Mouse (Mus musculus): ENCODE results near the gene Gm4969. TPM values are rescaled to one million over a fixed set of nuclear protein-coding genes. Genes with fewer than 3 reads are reported as not detected.

Gm4969 gene
- polyA plus RNA-seq, 1 experiment from 2014 or later: 2.2 TPM

DNA sequence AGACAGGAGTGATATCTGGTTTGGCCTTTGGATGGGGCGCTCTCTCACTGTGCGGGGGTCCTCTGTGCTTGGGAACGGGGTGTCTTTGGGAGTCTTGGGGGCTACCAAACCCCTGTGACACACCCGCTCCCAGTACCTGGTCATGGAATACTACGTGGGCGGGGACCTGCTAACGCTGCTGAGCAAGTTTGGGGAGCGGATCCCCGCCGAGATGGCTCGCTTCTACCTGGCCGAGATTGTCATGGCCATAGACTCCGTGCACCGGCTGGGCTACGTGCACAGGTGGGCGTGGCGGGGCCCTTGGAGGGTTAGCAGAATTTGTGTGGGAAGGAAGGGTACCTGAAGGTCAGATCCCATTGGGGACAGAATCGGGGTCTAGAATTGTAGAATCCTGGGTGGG, 31.4 kb downstream of the Gm4969 start:
- Histone ChIP-seq H3K27me3 (ENCODE audit: control insufficient read depth, insufficient read depth, low read length) (peaks cover 6% of the 10 kb centered on the region; the same call in 1 of the 2 replicates), H3K9ac (ENCODE audit: low read depth, low read length) (no peak overlapping the region), H3K4me3 (ENCODE audit: low read depth, low read length) (no peak overlapping the region), H3K4me1 (ENCODE audit: control insufficient read depth, insufficient read depth, low read length) (peaks cover 53% of the 10 kb centered on the region), H3K27ac (ENCODE audit: low read depth, low read length) (no peak overlapping the region), H3K4me2 (no peak overlapping the region), H3K9me3 (replicated peaks; ENCODE audit: control insufficient read depth, low read length) (no peaks in the 10 kb centered on the region), H3K36me3 (ENCODE audit: control insufficient read depth, insufficient read depth, low read length) (peaks cover 16% of the 10 kb centered on the region)
- ATAC-seq (replicated peaks; ENCODE audit: insufficient number of reproducible peaks, low FRiP score, low TSS enrichment): no peak
- 67% methylated on average over 18 of the region's 18 CpGs for WGBS (ENCODE audit: insufficient replicate concordance)

DNA sequence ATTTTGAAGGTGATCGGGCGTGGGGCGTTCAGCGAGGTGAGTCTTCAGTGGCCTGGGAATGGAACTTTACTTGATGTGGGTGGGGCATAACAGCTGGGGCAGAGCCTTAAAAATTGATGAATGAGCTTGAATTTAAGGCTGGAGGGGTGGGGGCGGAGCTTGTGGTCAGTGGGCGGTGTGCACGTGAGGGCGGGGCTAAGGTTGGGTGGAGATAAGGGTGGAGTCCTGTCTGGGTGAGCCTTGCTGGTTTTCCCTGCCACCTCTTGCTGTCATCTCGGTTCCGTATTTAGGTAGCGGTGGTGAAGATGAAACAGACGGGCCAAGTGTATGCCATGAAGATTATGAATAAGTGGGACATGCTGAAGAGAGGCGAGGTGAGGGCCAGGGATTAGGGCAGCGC, 32.1 kb downstream of the Gm4969 start:
- Histone ChIP-seq H3K9me3 (replicated peaks; ENCODE audit: control insufficient read depth, low read length) (no peaks in the 10 kb centered on the region), H3K36me3 (ENCODE audit: control insufficient read depth, insufficient read depth, low read length) (peaks cover 22% of the 10 kb centered on the region), H3K4me2 (peak overlapping the region; percentile 50), H3K9ac (ENCODE audit: low read depth, low read length) (no peak overlapping the region), H3K27me3 (ENCODE audit: control insufficient read depth, insufficient read depth, low read length) (peaks cover 2% of the 10 kb centered on the region; the same call in 1 of the 2 replicates), H3K4me1 (ENCODE audit: control insufficient read depth, insufficient read depth, low read length) (peaks cover 53% of the 10 kb centered on the region), H3K27ac (ENCODE audit: low read depth, low read length) (no peak overlapping the region), H3K4me3 (ENCODE audit: low read depth, low read length) (peak overlapping the region; percentile 15; the same call in 1 of the 2 replicates)
- WGBS (ENCODE audit: insufficient replicate concordance): 8% methylated on average over 14 of the region's 14 CpGs
- ATAC-seq (replicated peaks; ENCODE audit: insufficient number of reproducible peaks, low FRiP score, low TSS enrichment): peak; percentile 45; the same call in 1 of the 2 replicates

DNA sequence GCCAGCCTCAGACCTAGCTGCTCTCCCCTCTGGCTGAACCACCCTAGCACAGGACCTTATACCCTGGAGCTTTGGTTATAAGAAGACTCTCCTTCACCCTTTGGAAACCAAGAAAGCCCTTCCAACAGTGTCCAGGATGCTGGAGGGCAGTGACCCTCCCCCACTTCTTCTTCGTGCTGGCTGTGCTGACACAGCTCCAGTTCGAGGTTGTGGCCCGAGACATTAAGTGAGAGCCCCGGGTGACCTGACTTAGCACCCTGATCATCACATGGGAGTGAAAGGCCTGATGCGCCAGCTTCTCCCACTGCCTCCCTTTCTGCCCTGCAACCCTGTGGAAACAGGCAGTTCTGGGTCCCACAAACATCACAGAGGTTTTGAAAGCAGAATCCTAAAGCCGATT, 32.7 kb downstream of the Gm4969 start:
- Histone ChIP-seq H3K9me3 (replicated peaks; ENCODE audit: control insufficient read depth, low read length) (no peaks in the 10 kb centered on the region), H3K4me1 (ENCODE audit: control insufficient read depth, insufficient read depth, low read length) (peaks cover 53% of the 10 kb centered on the region), H3K4me3 (ENCODE audit: low read depth, low read length) (0 out of 2 replicates have a peak overlapping the region, but pooled peaks have one; percentile 15), H3K9ac (ENCODE audit: low read depth, low read length) (peak overlapping the region; percentile 54), H3K36me3 (ENCODE audit: control insufficient read depth, insufficient read depth, low read length) (peaks cover 27% of the 10 kb centered on the region), H3K4me2 (peak overlapping the region; percentile 50), H3K27me3 (ENCODE audit: control insufficient read depth, insufficient read depth, low read length) (no peaks in the 10 kb centered on the region), H3K27ac (ENCODE audit: low read depth, low read length) (0 out of 2 replicates have a peak overlapping the region, but pooled peaks have one; percentile 29)
- ATAC-seq (replicated peaks; ENCODE audit: insufficient number of reproducible peaks, low FRiP score, low TSS enrichment): no peak
- WGBS (ENCODE audit: insufficient replicate concordance): 9% methylated on average over 6 of the region's 6 CpGs

DNA sequence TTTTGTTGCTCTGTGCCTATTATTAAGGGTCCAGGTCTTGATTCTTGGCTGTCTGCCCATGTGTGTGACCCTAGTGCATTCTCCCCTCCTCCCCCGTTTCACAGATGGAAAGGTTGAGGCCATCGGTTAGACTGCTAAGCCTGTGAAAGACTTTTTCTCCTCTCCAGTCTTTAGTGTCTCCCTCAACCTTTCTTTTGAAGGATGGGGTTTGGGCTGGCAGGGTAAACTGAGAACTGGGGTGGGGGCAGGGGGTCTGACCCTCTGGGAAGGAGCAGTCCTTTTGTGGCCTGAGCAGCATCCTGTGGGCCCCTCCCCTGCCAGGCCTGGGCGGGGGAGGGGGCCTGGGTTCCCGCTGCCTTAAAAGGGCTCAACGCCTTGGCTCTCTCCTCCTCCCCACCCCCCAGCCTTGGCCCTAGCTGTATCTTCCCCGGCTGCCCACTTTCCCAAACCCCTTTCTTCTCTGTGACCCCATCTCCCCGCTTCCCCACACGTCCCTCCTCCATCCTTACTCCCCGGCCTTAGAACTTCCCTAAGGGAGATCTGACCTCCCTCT, 33.2 kb downstream of the Gm4969 start:
- Histone ChIP-seq H3K4me1 (ENCODE audit: control insufficient read depth, insufficient read depth, low read length) (peaks cover 53% of the 10 kb centered on the region), H3K9me3 (replicated peaks; ENCODE audit: control insufficient read depth, low read length) (no peaks in the 10 kb centered on the region), H3K27me3 (ENCODE audit: control insufficient read depth, insufficient read depth, low read length) (no peaks in the 10 kb centered on the region), H3K4me3 (ENCODE audit: low read depth, low read length) (no peak overlapping the region), H3K4me2 (peak overlapping the region; percentile 50), H3K27ac (ENCODE audit: low read depth, low read length) (0 out of 2 replicates have a peak overlapping the region, but pooled peaks have one; percentile 29), H3K36me3 (ENCODE audit: control insufficient read depth, insufficient read depth, low read length) (peaks cover 32% of the 10 kb centered on the region), H3K9ac (ENCODE audit: low read depth, low read length) (peak overlapping the region; percentile 54)
- no peak for ATAC-seq (replicated peaks; ENCODE audit: insufficient number of reproducible peaks, low FRiP score, low TSS enrichment)
- 18% methylated on average over 8 of the region's 9 CpGs for WGBS (ENCODE audit: insufficient replicate concordance)

DNA sequence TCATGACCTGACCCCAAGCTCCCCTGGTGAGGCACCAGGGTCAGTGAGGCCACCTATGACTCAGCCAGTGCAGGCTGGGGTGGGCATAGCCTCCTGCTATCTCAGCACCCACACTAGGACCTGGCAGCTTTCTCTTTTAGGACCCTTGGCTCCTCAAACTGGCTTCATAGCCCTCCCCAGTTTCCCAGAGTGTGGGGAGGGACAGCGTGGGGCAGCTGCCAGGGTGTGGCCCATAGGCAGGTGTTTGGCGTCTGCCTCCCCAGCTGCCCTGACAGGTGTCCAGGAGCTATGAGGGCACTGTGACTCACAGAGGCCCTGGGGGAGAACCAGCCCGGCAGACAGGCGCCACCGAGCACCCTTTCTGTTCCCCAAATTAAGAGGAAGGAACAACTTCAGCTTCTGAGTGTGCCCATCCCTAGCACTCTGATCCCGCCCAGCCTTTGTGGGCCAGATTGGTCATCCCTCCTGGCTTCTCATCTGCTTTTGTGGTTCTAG, 33.8 kb downstream of the Gm4969 start:
- Histone ChIP-seq H3K27me3 (ENCODE audit: control insufficient read depth, insufficient read depth, low read length) (no peaks in the 10 kb centered on the region), H3K9ac (ENCODE audit: low read depth, low read length) (peak overlapping the region; percentile 43), H3K4me2 (peak overlapping the region; percentile 50), H3K9me3 (replicated peaks; ENCODE audit: control insufficient read depth, low read length) (no peaks in the 10 kb centered on the region), H3K4me1 (ENCODE audit: control insufficient read depth, insufficient read depth, low read length) (peaks cover 53% of the 10 kb centered on the region), H3K4me3 (ENCODE audit: low read depth, low read length) (peak overlapping the region; percentile 25), H3K36me3 (ENCODE audit: control insufficient read depth, insufficient read depth, low read length) (peaks cover 32% of the 10 kb centered on the region), H3K27ac (ENCODE audit: low read depth, low read length) (peak overlapping the region; percentile 70)
- 73% methylated on average over 6 of the region's 6 CpGs for WGBS (ENCODE audit: insufficient replicate concordance)
- no peak for ATAC-seq (replicated peaks; ENCODE audit: insufficient number of reproducible peaks, low FRiP score, low TSS enrichment)

DNA sequence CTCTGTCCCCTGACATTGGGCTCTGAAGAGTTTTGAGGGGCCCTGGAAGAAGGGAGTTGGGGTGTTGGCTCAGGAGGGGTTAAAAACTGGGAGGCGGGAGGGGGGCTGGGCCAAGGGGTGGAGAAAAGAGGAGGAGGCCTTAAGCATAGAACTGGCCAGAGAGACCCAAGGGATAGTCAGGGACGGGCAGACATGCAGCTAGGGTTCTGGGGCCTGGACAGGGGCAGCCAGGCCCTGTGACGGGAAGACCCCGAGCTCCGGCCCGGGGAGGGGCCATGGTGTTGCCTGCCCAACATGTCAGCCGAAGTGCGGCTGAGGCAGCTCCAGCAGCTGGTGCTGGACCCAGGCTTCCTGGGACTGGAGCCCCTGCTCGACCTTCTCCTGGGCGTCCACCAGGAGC, 34.5 kb downstream of the Gm4969 start, which contains the start of gene Dmpk:
Gene Dmpk (plus strand): TSS at position 149 of the 400 bp plus-strand sequence.
- peak within 1 kb of the TSS; percentile 50 for H3K4me2 ChIP-seq
- 33% methylated on average over 10 of the region's 10 CpGs for WGBS (ENCODE audit: insufficient replicate concordance)
- H3K27me3 ChIP-seq (ENCODE audit: control insufficient read depth, insufficient read depth, low read length): no peaks in the 10 kb centered on the region
- ATAC-seq (replicated peaks; ENCODE audit: insufficient number of reproducible peaks, low FRiP score, low TSS enrichment): peak; percentile 27
- H3K36me3 ChIP-seq (ENCODE audit: control insufficient read depth, insufficient read depth, low read length): peaks cover 37% of the 10 kb centered on the region
- H3K9me3 ChIP-seq (replicated peaks; ENCODE audit: control insufficient read depth, low read length): no peaks in the 10 kb centered on the region
- H3K27ac ChIP-seq (ENCODE audit: low read depth, low read length): peak within 1 kb of the TSS; percentile 70
- peak within 1 kb of the TSS; percentile 52 for H3K9ac ChIP-seq (ENCODE audit: low read depth, low read length)
- peak within 1 kb of the TSS; percentile 25 for H3K4me3 ChIP-seq (ENCODE audit: low read depth, low read length)
- peaks cover 53% of the 10 kb centered on the region for H3K4me1 ChIP-seq (ENCODE audit: control insufficient read depth, insufficient read depth, low read length)

DNA sequence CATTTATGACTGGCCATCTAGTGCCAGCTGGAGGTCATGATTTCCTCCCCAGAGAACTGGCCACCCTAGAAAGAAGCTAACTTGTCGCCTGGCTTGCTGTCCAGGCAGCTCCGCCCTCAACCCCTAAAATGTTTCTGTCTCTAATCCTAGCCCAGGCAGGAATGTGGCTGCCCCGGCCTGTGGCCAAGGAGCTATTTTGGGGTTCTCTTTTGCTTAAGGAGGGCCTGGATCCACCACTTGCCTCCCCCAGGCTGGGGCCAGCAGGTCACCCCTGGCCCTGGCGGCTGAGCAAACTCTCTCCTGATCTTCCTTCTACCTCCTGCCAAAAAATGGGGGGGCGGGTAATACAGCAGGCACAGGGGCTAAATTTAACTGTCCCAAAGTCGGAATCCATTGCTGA, 35.1 kb downstream of the Gm4969 start:
- ATAC-seq (replicated peaks; ENCODE audit: insufficient number of reproducible peaks, low FRiP score, low TSS enrichment): no peak
- H3K4me3 ChIP-seq (ENCODE audit: low read depth, low read length): peak overlapping the region; percentile 8; the same call in 1 of the 2 replicates
- H3K27ac ChIP-seq (ENCODE audit: low read depth, low read length): peak overlapping the region; percentile 68
- H3K36me3 ChIP-seq (ENCODE audit: control insufficient read depth, insufficient read depth, low read length): peaks cover 41% of the 10 kb centered on the region
- H3K27me3 ChIP-seq (ENCODE audit: control insufficient read depth, insufficient read depth, low read length): no peaks in the 10 kb centered on the region
- WGBS (ENCODE audit: insufficient replicate concordance): 41% methylated on average over 6 of the region's 6 CpGs
- H3K4me1 ChIP-seq (ENCODE audit: control insufficient read depth, insufficient read depth, low read length): peaks cover 53% of the 10 kb centered on the region
- peak overlapping the region; percentile 52 for H3K9ac ChIP-seq (ENCODE audit: low read depth, low read length)
- peak overlapping the region; percentile 50 for H3K4me2 ChIP-seq
- no peaks in the 10 kb centered on the region for H3K9me3 ChIP-seq (replicated peaks; ENCODE audit: control insufficient read depth, low read length)

DNA sequence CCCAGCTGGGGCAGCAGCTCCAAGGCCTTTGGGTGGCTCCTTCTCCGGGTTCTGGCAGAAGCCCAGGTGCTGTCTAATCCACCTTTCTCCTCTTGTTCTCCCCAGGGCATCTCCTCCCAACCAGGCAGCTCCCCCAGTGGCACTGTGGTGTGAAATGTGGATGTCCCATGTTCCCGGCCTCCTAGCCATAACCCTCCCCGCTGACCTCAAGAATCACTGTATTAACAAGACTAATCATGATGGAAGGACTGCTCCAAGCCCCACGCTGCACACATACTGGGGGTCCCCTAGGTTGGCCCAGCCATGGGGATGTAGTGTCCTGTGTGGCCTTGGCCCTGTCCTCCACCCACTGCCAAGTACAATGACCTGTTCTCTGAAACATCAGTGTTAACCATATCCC, 36.0 kb downstream of the Gm4969 start:
- H3K27ac ChIP-seq (ENCODE audit: low read depth, low read length): peak overlapping the region; percentile 68
- peaks cover 59% of the 10 kb centered on the region for H3K4me1 ChIP-seq (ENCODE audit: control insufficient read depth, insufficient read depth, low read length)
- H3K27me3 ChIP-seq (ENCODE audit: control insufficient read depth, insufficient read depth, low read length): no peaks in the 10 kb centered on the region
- peaks cover 34% of the 10 kb centered on the region for H3K36me3 ChIP-seq (ENCODE audit: control insufficient read depth, insufficient read depth, low read length)
- H3K4me3 ChIP-seq (ENCODE audit: low read depth, low read length): no peak overlapping the region
- no peak for ATAC-seq (replicated peaks; ENCODE audit: insufficient number of reproducible peaks, low FRiP score, low TSS enrichment)
- no peaks in the 10 kb centered on the region for H3K9me3 ChIP-seq (replicated peaks; ENCODE audit: control insufficient read depth, low read length)
- no peak overlapping the region for H3K9ac ChIP-seq (ENCODE audit: low read depth, low read length)
- H3K4me2 ChIP-seq: no peak overlapping the region; the same call in 1 of the 2 replicates
- WGBS (ENCODE audit: insufficient replicate concordance): 87% methylated on average over 4 of the region's 4 CpGs

Measured in heart, embryonic 11.5 days (tissue).